Mouse (Mus musculus) brown adipose tissue, adult 24 weeks (tissue): ENCODE measurements at regions not wholly inside any gene's neighbourhood (a gene's known extent, or its start where the extent isn't known, plus 50 kb on each side); places are given as distances from the start of the nearest gene placed in this dataset.

Experiments
- H3K27ac ChIP-seq: fragments of 200-500 bp; replicated peaks from 2 replicates; pipeline ENCODE4 v1.5.1; 2012; ENCODE audit warnings: low read depth, mild to moderate bottlenecking, low read length
- H3K4me1 ChIP-seq: fragments of 200-500 bp; 2 replicates; pipeline ENCODE4 v1.6.1; 2012; ENCODE audit warnings: low read length, mixed read lengths; ENCODE audit not compliant: control insufficient read depth, insufficient read depth, insufficient read length
- H3K4me3 ChIP-seq: fragments of 200-500 bp; 2 replicates; pipeline ENCODE4 v1.5.1; 2012; ENCODE audit warnings: low read depth, mild to moderate bottlenecking, low read length, moderate library complexity; ENCODE audit not compliant: insufficient read depth

- no peak overlapping the region for H3K4me3 ChIP-seq
- H3K4me1 ChIP-seq: no peaks in the 10 kb centered on the region
- no peak overlapping the region for H3K27ac ChIP-seq
Observed at GRCm38 (mm10) chr17:27364899-27365298, 156.3 kb downstream of the Grm4 start.

GRCm38 (mm10) chr17:27364338-27364737 is 156.9 kb downstream of the Grm4 start:
- H3K27ac ChIP-seq: no peak overlapping the region
- H3K4me3 ChIP-seq: no peak overlapping the region
- no peaks in the 10 kb centered on the region for H3K4me1 ChIP-seq

GRCm38 (mm10) chr17:27363911-27364310 is 157.3 kb downstream of the Grm4 start:
- no peaks in the 10 kb centered on the region for H3K4me1 ChIP-seq
- H3K27ac ChIP-seq: no peak overlapping the region
- no peak overlapping the region for H3K4me3 ChIP-seq

GRCm38 (mm10) chr17:27362221-27362620 is 158.0 kb upstream of the Lemd2 start:
- Histone ChIP-seq H3K4me3 (no peak overlapping the region), H3K4me1 (no peaks in the 10 kb centered on the region), H3K27ac (no peak overlapping the region)

GRCm38 (mm10) chr17:27361362-27361761 is 157.1 kb upstream of the Lemd2 start:
- H3K4me3 ChIP-seq: no peak overlapping the region
- H3K27ac ChIP-seq: no peak overlapping the region
- no peaks in the 10 kb centered on the region for H3K4me1 ChIP-seq

- H3K4me1 ChIP-seq: no peaks in the 10 kb centered on the region
- H3K4me3 ChIP-seq: no peak overlapping the region
Observed at GRCm38 (mm10) chr17:27356862-27357261, 152.6 kb upstream of the Lemd2 start.

GRCm38 (mm10) chr17:27355717-27356116 is 151.4 kb upstream of the Lemd2 start:
- no peak overlapping the region for H3K4me3 ChIP-seq
- no peak overlapping the region for H3K27ac ChIP-seq
- H3K4me1 ChIP-seq: no peaks in the 10 kb centered on the region

More at GRCm38 (mm10) chr17:27356862-27357261, 152.6 kb upstream of the Lemd2 start:
- H3K27ac ChIP-seq: no peak overlapping the region

GRCm38 (mm10) chr17:27355056-27355455 is 150.8 kb upstream of the Lemd2 start:
- Histone ChIP-seq H3K4me3 (no peak overlapping the region), H3K4me1 (no peaks in the 10 kb centered on the region), H3K27ac (no peak overlapping the region)

- Histone ChIP-seq H3K4me1 (no peaks in the 10 kb centered on the region), H3K27ac (no peak overlapping the region), H3K4me3 (no peak overlapping the region)
Observed at GRCm38 (mm10) chr17:27349911-27350310, 145.6 kb upstream of the Lemd2 start.

- Histone ChIP-seq H3K27ac (no peak overlapping the region), H3K4me3 (no peak overlapping the region), H3K4me1 (no peaks in the 10 kb centered on the region)
Observed at GRCm38 (mm10) chr17:27349432-27349831, 145.2 kb upstream of the Lemd2 start.

GRCm38 (mm10) chr17:27341952-27342890 is 138.0 kb upstream of the Lemd2 start:
- no peak overlapping the region for H3K27ac ChIP-seq
- no peaks in the 10 kb centered on the region for H3K4me1 ChIP-seq
- H3K4me3 ChIP-seq: no peak overlapping the region; the same call in 1 of the 2 replicates

- H3K4me3 ChIP-seq: no peak overlapping the region
- H3K27ac ChIP-seq: no peak overlapping the region
- no peaks in the 10 kb centered on the region for H3K4me1 ChIP-seq
Observed at GRCm38 (mm10) chr17:27339823-27340222, 135.6 kb upstream of the Lemd2 start.

- Histone ChIP-seq H3K4me3 (no peak overlapping the region), H3K27ac (no peak overlapping the region), H3K4me1 (no peaks in the 10 kb centered on the region)
Observed at GRCm38 (mm10) chr17:27339261-27339660, 135.0 kb upstream of the Lemd2 start.

GRCm38 (mm10) chr17:27335621-27336020 is 131.4 kb upstream of the Lemd2 start:
- Histone ChIP-seq H3K4me1 (no peaks in the 10 kb centered on the region), H3K4me3 (no peak overlapping the region), H3K27ac (no peak overlapping the region)

GRCm38 (mm10) chr17:27333593-27333992 is 129.3 kb upstream of the Lemd2 start:
- Histone ChIP-seq H3K4me1 (no peaks in the 10 kb centered on the region), H3K27ac (no peak overlapping the region), H3K4me3 (no peak overlapping the region)

GRCm38 (mm10) chr17:27333141-27333540 is 128.9 kb upstream of the Lemd2 start:
- H3K4me1 ChIP-seq: no peaks in the 10 kb centered on the region
- H3K4me3 ChIP-seq: no peak overlapping the region
- H3K27ac ChIP-seq: no peak overlapping the region
